Mouse (Mus musculus) bone marrow macrophage, adult 2 months (primary cell): ENCODE measurements at regions not wholly inside any gene's neighbourhood (a gene's known extent, or its start where the extent isn't known, plus 50 kb on each side); places are given as distances from the start of the nearest gene placed in this dataset.

Experiments
- H3K27ac ChIP-seq: 2 replicates; pipeline ENCODE4 v1.5.1; 2012; ENCODE audit warnings: low read depth, low read length; ENCODE audit not compliant: insufficient read depth
- H3K4me1 ChIP-seq: 2 replicates; pipeline ENCODE4 v1.6.1; 2012; ENCODE audit warnings: low read length; ENCODE audit not compliant: control insufficient read depth, insufficient read depth
- H3K4me3 ChIP-seq: 2 replicates; pipeline ENCODE4 v1.5.1; 2012; ENCODE audit warnings: mild to moderate bottlenecking, low read length, moderate library complexity; ENCODE audit not compliant: insufficient read depth
- CTCF ChIP-seq: IDR thresholded peaks from 2 replicates; pipeline ENCODE4 v1.5.1; 2012; ENCODE audit warnings: low read depth, mild to moderate bottlenecking, low read length, moderate library complexity
- POLR2A ChIP-seq: IDR thresholded peaks from 2 replicates; pipeline ENCODE4 v1.6.1; 2012; ENCODE audit warnings: mild to moderate bottlenecking, low read depth, low read length, borderline replicate concordance

DNA sequence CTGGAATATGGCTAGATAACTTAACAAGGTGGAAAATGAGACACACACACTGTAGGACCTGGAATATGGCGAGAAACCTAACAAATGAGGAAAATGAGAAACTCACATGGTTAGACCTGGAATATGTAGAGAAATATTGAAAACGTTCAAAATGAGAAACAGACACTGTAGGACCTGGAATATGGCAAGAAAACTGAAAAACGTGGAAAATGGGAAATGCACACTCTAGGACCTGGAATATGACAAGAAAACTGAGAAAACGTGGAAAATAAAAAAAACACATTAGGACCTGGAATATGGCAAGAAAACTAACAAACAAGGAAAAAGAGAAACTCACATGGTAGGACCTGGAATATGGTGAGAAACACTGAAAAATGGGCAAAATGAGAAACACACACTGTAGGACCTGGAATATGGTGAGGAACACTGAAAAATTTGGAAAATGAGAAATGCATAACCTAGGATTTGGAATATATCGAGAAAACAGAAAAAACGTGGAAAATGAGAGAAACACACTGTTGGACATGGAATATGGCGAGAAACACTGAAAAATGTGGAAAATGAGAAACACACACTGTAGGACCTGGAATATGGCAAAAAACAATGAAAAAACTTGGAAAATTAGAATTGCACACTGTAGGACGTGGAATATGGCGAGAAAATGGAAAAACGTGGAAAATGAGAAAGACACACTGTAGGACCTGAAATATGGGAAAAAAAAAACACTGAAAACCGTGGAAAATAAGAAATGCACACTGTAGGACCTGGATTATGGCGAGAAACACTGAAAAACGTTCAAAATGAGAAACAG lies 77.3 kb upstream of the Vmn1r2 start:
- TF ChIP-seq CTCF (no peak), POLR2A (no peak)
- Histone ChIP-seq H3K4me3 (no peak overlapping the region), H3K4me1 (no peaks in the 10 kb centered on the region), H3K27ac (no peak overlapping the region)

- Histone ChIP-seq H3K4me1 (no peaks in the 10 kb centered on the region), H3K27ac (no peak overlapping the region), H3K4me3 (no peak overlapping the region)
- TF ChIP-seq CTCF (no peak), POLR2A (no peak)
Observed at GRCm38 (mm10) chr4:3090378-3090735, 76.8 kb upstream of the Vmn1r2 start.

DNA sequence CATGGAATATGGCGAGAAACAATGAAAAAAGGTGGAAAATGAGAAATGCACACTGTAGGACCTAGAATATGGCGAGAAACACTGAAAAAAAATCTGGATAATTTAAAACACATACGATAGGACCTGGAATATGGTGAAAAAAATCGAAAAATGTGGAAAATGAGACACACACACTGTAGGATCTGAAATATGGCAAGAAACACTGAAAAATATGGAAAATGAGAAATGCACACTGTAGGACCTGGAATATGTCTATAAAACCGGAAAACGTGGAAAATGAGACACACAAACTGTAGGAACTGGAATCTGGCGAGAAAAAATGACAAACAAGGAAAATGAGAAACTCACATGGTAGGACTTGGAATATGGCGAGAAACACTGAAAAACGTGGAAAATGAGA lies 76.4 kb upstream of the Vmn1r2 start:
- TF ChIP-seq POLR2A (no peak), CTCF (no peak)
- Histone ChIP-seq H3K4me3 (no peak overlapping the region), H3K4me1 (no peaks in the 10 kb centered on the region), H3K27ac (no peak overlapping the region)
